Mouse (Mus musculus): Measurements from ENCODE around the gene Ift81. TPM values are rescaled to one million over a fixed set of nuclear protein-coding genes. Genes with fewer than 3 reads are reported as not detected.

The Ift81 gene
- polyA plus RNA-seq, 2 experiments: 0.93 to 2.2 TPM

DNA sequence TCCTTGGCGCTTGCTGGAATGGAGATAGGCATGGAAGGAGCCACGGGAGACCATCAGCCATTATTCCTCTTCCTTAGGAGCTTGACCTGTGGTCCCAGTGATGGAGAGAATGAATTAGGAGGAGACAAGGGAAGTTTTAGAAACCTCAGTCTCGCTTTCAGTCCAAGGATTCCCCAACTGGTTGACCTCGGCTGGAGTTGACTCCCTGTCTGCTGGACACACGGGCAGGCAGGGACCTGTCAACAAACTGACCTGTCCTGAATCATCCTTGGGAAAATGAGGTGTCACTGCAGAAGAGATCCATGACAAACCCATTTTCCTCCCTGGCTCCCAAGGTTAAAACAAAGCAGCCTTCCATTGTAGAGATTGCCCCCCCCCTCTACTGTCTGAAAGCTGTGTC, 97.4 kb downstream of the Ift81 start:
- TF ChIP-seq CTCF (IDR thresholded peaks at IDR 0.05; ENCODE audit: low read depth): no peak
- no peak for TF ChIP-seq EP300 (IDR thresholded peaks at IDR 0.05; ENCODE audit: low read depth)
- H3K4me1 ChIP-seq (replicated peaks; ENCODE audit: control insufficient read depth in 2 of 2, insufficient read depth in 2 of 2, low read length in 1 of 2): peaks cover 3 to 4% of the 10 kb centered on the region in 2 experiments; a peak in 2 of 4 replicates

GRCm38 (mm10) chr5:122516029-122516730, 98.1 kb downstream of the Ift81 start:
- TF ChIP-seq EP300 (IDR thresholded peaks at IDR 0.05; ENCODE audit: low read depth): no peak
- no peak for TF ChIP-seq CTCF (IDR thresholded peaks at IDR 0.05; ENCODE audit: low read depth)
- H3K27ac ChIP-seq: no peak overlapping the region
- H3K27me3 ChIP-seq (ENCODE audit: control insufficient read depth, insufficient read depth, low read length): no peaks in the 10 kb centered on the region; the same call in 1 of the 2 replicates

More for the DNA sequence above, 97.4 kb downstream of the Ift81 start:
- DNase-seq (ENCODE audit: low read depth in 3 of 3, low spot score in 3 of 3) (no peak), ATAC-seq (ENCODE audit: insufficient read depth) (no peak)
- no peaks in the 10 kb centered on the region for H3K36me3 ChIP-seq (replicated peaks; ENCODE audit: control insufficient read depth, insufficient read depth, low read depth)
- no peaks in the 10 kb centered on the region for H3K9me3 ChIP-seq (ENCODE audit: control insufficient read depth, low read length)
- no peak overlapping the region for H3K27ac ChIP-seq
- no peak overlapping the region for H3K4me2 ChIP-seq (ENCODE audit: low read depth)
- H3K9ac ChIP-seq (replicated peaks): no peak overlapping the region
- no peaks in the 10 kb centered on the region; the same call in 1 of the 2 replicates for H3K27me3 ChIP-seq (ENCODE audit: control insufficient read depth, insufficient read depth, low read length)
- no peak overlapping the region for H3K4me3 ChIP-seq (ENCODE audit: insufficient read depth in 1 of 2, low read depth in 2 of 2, low read length in 2 of 2)
- 65% methylated on average over 5 of the region's 5 CpGs for WGBS (ENCODE audit: insufficient replicate concordance)

DNA sequence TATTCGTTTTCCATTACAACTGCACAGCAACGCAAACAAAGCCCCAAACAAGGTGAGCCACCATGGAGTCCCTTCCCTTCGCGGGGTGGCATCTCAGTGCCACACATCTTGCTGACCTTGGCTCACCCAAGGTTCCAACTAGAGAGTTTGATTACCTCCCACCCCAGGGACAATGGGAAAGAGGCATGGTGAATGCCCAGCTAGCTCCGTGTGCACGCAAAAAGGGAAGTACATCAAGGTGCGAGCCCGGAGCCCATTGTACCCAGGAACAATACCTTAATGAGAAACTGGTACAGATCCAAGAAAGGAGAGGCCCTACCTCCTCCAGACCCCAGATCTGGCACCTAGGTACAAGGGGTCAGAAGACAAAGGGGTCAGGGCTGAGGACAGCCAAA, 100.2 kb downstream of the Ift81 start:
- H3K27me3 ChIP-seq (ENCODE audit: control insufficient read depth, insufficient read depth, low read length): no peaks in the 10 kb centered on the region; the same call in 1 of the 2 replicates
- no peak for ATAC-seq (ENCODE audit: insufficient read depth)

More at GRCm38 (mm10) chr5:122516029-122516730, 98.1 kb downstream of the Ift81 start:
- 48% methylated on average over 11 of the region's 11 CpGs for WGBS (ENCODE audit: insufficient replicate concordance)
- no peak overlapping the region for H3K4me2 ChIP-seq (ENCODE audit: low read depth)
- H3K9me3 ChIP-seq (ENCODE audit: control insufficient read depth, low read length): no peaks in the 10 kb centered on the region
- H3K36me3 ChIP-seq (replicated peaks; ENCODE audit: control insufficient read depth, insufficient read depth, low read depth): no peaks in the 10 kb centered on the region
- DNase-seq (ENCODE audit: low read depth in 3 of 3, low spot score in 3 of 3): no peak
- H3K4me3 ChIP-seq (ENCODE audit: insufficient read depth in 1 of 2, low read depth in 2 of 2, low read length in 2 of 2): no peak overlapping the region
- ATAC-seq (ENCODE audit: insufficient read depth): no peak
- H3K9ac ChIP-seq (replicated peaks): no peak overlapping the region
- H3K4me1 ChIP-seq (replicated peaks; ENCODE audit: control insufficient read depth in 2 of 2, insufficient read depth in 2 of 2, low read length in 1 of 2): peaks cover 3 to 4% of the 10 kb centered on the region in 2 experiments; a peak in 2 of 4 replicates

DNA sequence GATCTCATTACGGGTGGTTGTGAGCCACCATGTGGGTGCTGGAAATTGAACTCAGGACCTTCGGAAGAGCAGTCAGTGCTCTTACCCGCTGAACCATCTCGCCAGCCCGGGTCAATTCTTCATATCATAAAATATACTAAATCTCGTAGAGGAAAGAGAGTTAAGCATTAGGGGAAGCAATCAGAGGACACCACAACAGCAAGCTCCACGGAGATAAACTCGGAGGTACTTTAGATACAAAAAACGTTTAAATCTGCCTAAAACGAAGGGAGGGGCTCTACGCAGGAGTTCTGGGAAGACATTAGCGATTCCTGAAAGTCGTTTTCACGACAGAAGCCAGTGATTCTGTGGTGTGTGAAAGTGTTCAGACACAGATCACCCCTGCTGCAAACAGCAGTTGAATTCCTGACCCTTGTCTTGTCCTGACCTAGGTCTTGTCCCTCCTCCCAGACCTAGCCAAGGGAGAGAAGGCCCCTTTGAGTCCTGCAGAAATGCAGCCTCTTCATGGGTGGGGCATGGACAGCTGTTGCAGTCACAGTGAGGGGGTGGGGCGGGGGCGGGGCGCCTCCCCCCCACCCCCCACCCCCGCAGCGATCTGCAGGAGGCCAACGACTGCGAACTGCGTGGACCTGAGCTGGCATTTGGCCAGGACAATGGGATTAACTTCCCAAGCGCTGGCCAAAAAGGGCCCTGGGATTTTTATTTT, 100.7 kb downstream of the Ift81 start:
- ATAC-seq (ENCODE audit: insufficient read depth) (no peak), DNase-seq (ENCODE audit: low read depth in 3 of 3, low spot score in 3 of 3) (no peak)
- H3K9me3 ChIP-seq (ENCODE audit: control insufficient read depth, low read length): no peaks in the 10 kb centered on the region
- no peak overlapping the region for H3K27ac ChIP-seq
- no peaks in the 10 kb centered on the region for H3K36me3 ChIP-seq (replicated peaks; ENCODE audit: control insufficient read depth, insufficient read depth, low read depth)
- H3K4me1 ChIP-seq (replicated peaks; ENCODE audit: control insufficient read depth in 2 of 2, insufficient read depth in 2 of 2, low read length in 1 of 2): peaks cover 3 to 4% of the 10 kb centered on the region in 2 experiments; a peak in 2 of 4 replicates
- H3K9ac ChIP-seq (replicated peaks): no peak overlapping the region
- H3K27me3 ChIP-seq (ENCODE audit: control insufficient read depth, insufficient read depth, low read length): no peaks in the 10 kb centered on the region
- 29% methylated on average over 22 of the region's 23 CpGs for WGBS (ENCODE audit: insufficient replicate concordance)
- peak overlapping the region; percentile 31; the same call in 1 of the 2 replicates for H3K4me2 ChIP-seq (ENCODE audit: low read depth)
- H3K4me3 ChIP-seq (ENCODE audit: insufficient read depth in 1 of 2, low read depth in 2 of 2, low read length in 2 of 2): no peak overlapping the region
- no peak for TF ChIP-seq EP300 (IDR thresholded peaks at IDR 0.05; ENCODE audit: low read depth)
- TF ChIP-seq CTCF (IDR thresholded peaks at IDR 0.05; ENCODE audit: low read depth): no peak

More for the DNA sequence above, 100.2 kb downstream of the Ift81 start:
- H3K4me3 ChIP-seq (ENCODE audit: insufficient read depth in 1 of 2, low read depth in 2 of 2, low read length in 2 of 2): no peak overlapping the region
- DNase-seq (ENCODE audit: low read depth in 3 of 3, low spot score in 3 of 3): no peak
- no peak overlapping the region for H3K9ac ChIP-seq (replicated peaks)
- TF ChIP-seq CTCF (IDR thresholded peaks at IDR 0.05; ENCODE audit: low read depth): no peak
- TF ChIP-seq EP300 (IDR thresholded peaks at IDR 0.05; ENCODE audit: low read depth): no peak
- H3K9me3 ChIP-seq (ENCODE audit: control insufficient read depth, low read length): no peaks in the 10 kb centered on the region
- H3K36me3 ChIP-seq (replicated peaks; ENCODE audit: control insufficient read depth, insufficient read depth, low read depth): no peaks in the 10 kb centered on the region
- peak overlapping the region; percentile 31; the same call in 1 of the 2 replicates for H3K4me2 ChIP-seq (ENCODE audit: low read depth)
- no peak overlapping the region for H3K27ac ChIP-seq
- peaks cover 3 to 4% of the 10 kb centered on the region in 2 experiments; a peak in 2 of 4 replicates for H3K4me1 ChIP-seq (replicated peaks; ENCODE audit: control insufficient read depth in 2 of 2, insufficient read depth in 2 of 2, low read length in 1 of 2)
- 19% methylated on average over 8 of the region's 8 CpGs for WGBS (ENCODE audit: insufficient replicate concordance)

DNA sequence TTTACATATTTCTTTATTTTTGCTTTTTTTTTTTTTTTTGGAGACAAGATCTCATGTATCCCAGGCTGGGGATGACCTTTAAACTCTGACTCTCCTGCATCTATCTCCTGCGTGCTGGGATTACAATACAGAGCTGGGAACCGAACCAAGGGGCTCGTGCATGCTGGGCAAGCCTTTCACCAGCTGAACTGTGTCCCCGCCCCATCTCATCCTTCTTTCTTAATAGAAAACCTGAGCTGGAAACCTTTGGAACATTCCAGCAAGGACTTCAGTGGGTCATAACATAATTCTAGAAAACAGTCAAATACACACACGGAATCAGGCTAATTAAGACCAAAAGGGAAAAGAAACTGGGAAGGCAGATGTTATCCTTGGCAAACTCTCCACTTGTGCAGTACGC, 102.3 kb downstream of the Ift81 start:
- Histone ChIP-seq H3K9me3 (ENCODE audit: control insufficient read depth, low read length) (no peaks in the 10 kb centered on the region), H3K27me3 (ENCODE audit: control insufficient read depth, insufficient read depth, low read length) (no peaks in the 10 kb centered on the region), H3K4me2 (ENCODE audit: low read depth) (no peak overlapping the region), H3K4me1 (replicated peaks; ENCODE audit: control insufficient read depth in 2 of 2, insufficient read depth in 2 of 2, low read length in 1 of 2) (peaks cover 3 to 4% of the 10 kb centered on the region in 2 experiments; a peak in 2 of 4 replicates), H3K4me3 (ENCODE audit: insufficient read depth in 1 of 2, low read depth in 2 of 2, low read length in 2 of 2) (no peak overlapping the region), H3K9ac (replicated peaks) (no peak overlapping the region), H3K36me3 (replicated peaks; ENCODE audit: control insufficient read depth, insufficient read depth, low read depth) (no peaks in the 10 kb centered on the region), H3K27ac (no peak overlapping the region)
- TF ChIP-seq EP300 (IDR thresholded peaks at IDR 0.05; ENCODE audit: low read depth) (no peak), CTCF (IDR thresholded peaks at IDR 0.05; ENCODE audit: low read depth) (no peak)
- DNase-seq (ENCODE audit: low read depth in 3 of 3, low spot score in 3 of 3) (no peak), ATAC-seq (ENCODE audit: insufficient read depth) (no peak)
- 67% methylated on average over 6 of the region's 6 CpGs for WGBS (ENCODE audit: insufficient replicate concordance)
